Mouse (Mus musculus): ENCODE data around the gene Slc6a20b. TPM values are rescaled to one million over a fixed set of nuclear protein-coding genes. Genes with fewer than 3 reads are reported as not detected.

Gene Slc6a20b
- polyA plus RNA-seq, 1 experiment from 2014 or later: 0.24 TPM

- H3K4me2 ChIP-seq (ENCODE audit: low read depth, low read length): no peak overlapping the region
- ATAC-seq (ENCODE audit: low read depth): no peak
- H3K4me3 ChIP-seq (ENCODE audit: low read length): no peak overlapping the region
- H3K27ac ChIP-seq (ENCODE audit: low read length): no peak overlapping the region
- 65% methylated on average over 2 of the region's 2 CpGs for WGBS
- no peaks in the 10 kb centered on the region for H3K9me3 ChIP-seq (ENCODE audit: control insufficient read depth, low read length)
- H3K36me3 ChIP-seq (ENCODE audit: control insufficient read depth, insufficient read depth, low read length): no peaks in the 10 kb centered on the region
- H3K9ac ChIP-seq (ENCODE audit: low read length): no peak overlapping the region
- H3K27me3 ChIP-seq (ENCODE audit: control insufficient read depth, insufficient read depth, low read depth, low read length): no peaks in the 10 kb centered on the region
- peaks cover 2% of the 10 kb centered on the region; the same call in 1 of the 2 replicates for H3K4me1 ChIP-seq (replicated peaks; ENCODE audit: control insufficient read depth, insufficient read depth, low read length)
These were observed 17.6 kb upstream of the Slc6a20b start for GRCm38 (mm10) chr9:123649785-123650511.

GRCm38 (mm10) chr9:123640106-123640505 lies 7.7 kb upstream of the Slc6a20b start:
- Histone ChIP-seq H3K4me1 (replicated peaks; ENCODE audit: control insufficient read depth, insufficient read depth, low read length) (no peaks in the 10 kb centered on the region), H3K9me3 (ENCODE audit: control insufficient read depth, low read length) (no peaks in the 10 kb centered on the region), H3K4me3 (ENCODE audit: low read length) (no peak overlapping the region), H3K36me3 (ENCODE audit: control insufficient read depth, insufficient read depth, low read length) (no peaks in the 10 kb centered on the region), H3K27ac (ENCODE audit: low read length) (no peak overlapping the region), H3K9ac (ENCODE audit: low read length) (no peak overlapping the region), H3K27me3 (ENCODE audit: control insufficient read depth, insufficient read depth, low read depth, low read length) (no peaks in the 10 kb centered on the region), H3K4me2 (ENCODE audit: low read depth, low read length) (no peak overlapping the region)
- WGBS: 57% methylated on average over 1 of the region's 1 CpGs
- ATAC-seq (ENCODE audit: low read depth): no peak

GRCm38 (mm10) chr9:123638668-123639089 lies 6.3 kb upstream of the Slc6a20b start:
- H3K36me3 ChIP-seq (ENCODE audit: control insufficient read depth, insufficient read depth, low read length): no peaks in the 10 kb centered on the region
- no peak overlapping the region for H3K4me3 ChIP-seq (ENCODE audit: low read length)
- H3K27ac ChIP-seq (ENCODE audit: low read length): no peak overlapping the region
- no peaks in the 10 kb centered on the region for H3K4me1 ChIP-seq (replicated peaks; ENCODE audit: control insufficient read depth, insufficient read depth, low read length)
- 65% methylated on average over 1 of the region's 1 CpGs for WGBS
- H3K27me3 ChIP-seq (ENCODE audit: control insufficient read depth, insufficient read depth, low read depth, low read length): no peaks in the 10 kb centered on the region
- H3K4me2 ChIP-seq (ENCODE audit: low read depth, low read length): no peak overlapping the region
- H3K9ac ChIP-seq (ENCODE audit: low read length): no peak overlapping the region
- no peaks in the 10 kb centered on the region for H3K9me3 ChIP-seq (ENCODE audit: control insufficient read depth, low read length)
- ATAC-seq (ENCODE audit: low read depth): 0 out of 2 replicates have a peak, but pooled peaks have one; percentile 38

GRCm38 (mm10) chr9:123638231-123638630 lies 5.9 kb upstream of the Slc6a20b start:
- Histone ChIP-seq H3K9me3 (ENCODE audit: control insufficient read depth, low read length) (no peaks in the 10 kb centered on the region), H3K27me3 (ENCODE audit: control insufficient read depth, insufficient read depth, low read depth, low read length) (no peaks in the 10 kb centered on the region), H3K36me3 (ENCODE audit: control insufficient read depth, insufficient read depth, low read length) (no peaks in the 10 kb centered on the region), H3K4me2 (ENCODE audit: low read depth, low read length) (no peak overlapping the region), H3K4me1 (replicated peaks; ENCODE audit: control insufficient read depth, insufficient read depth, low read length) (no peaks in the 10 kb centered on the region), H3K9ac (ENCODE audit: low read length) (no peak overlapping the region), H3K4me3 (ENCODE audit: low read length) (no peak overlapping the region), H3K27ac (ENCODE audit: low read length) (no peak overlapping the region)
- no peak for ATAC-seq (ENCODE audit: low read depth)

- ATAC-seq (ENCODE audit: low read depth): no peak
- Histone ChIP-seq H3K9me3 (ENCODE audit: control insufficient read depth, low read length) (no peaks in the 10 kb centered on the region), H3K27me3 (ENCODE audit: control insufficient read depth, insufficient read depth, low read depth, low read length) (no peaks in the 10 kb centered on the region), H3K36me3 (ENCODE audit: control insufficient read depth, insufficient read depth, low read length) (no peaks in the 10 kb centered on the region), H3K9ac (ENCODE audit: low read length) (no peak overlapping the region), H3K4me2 (ENCODE audit: low read depth, low read length) (no peak overlapping the region), H3K4me1 (replicated peaks; ENCODE audit: control insufficient read depth, insufficient read depth, low read length) (no peaks in the 10 kb centered on the region), H3K4me3 (ENCODE audit: low read length) (no peak overlapping the region), H3K27ac (ENCODE audit: low read length) (no peak overlapping the region)
- 58% methylated on average over 5 of the region's 5 CpGs for WGBS
These were observed 4.4 kb upstream of the Slc6a20b start for GRCm38 (mm10) chr9:123636771-123637170.

GRCm38 (mm10) chr9:123632993-123633392 lies 628 bp upstream of the Slc6a20b start:
- Histone ChIP-seq H3K9me3 (ENCODE audit: control insufficient read depth, low read length) (no peaks in the 10 kb centered on the region), H3K36me3 (ENCODE audit: control insufficient read depth, insufficient read depth, low read length) (no peaks in the 10 kb centered on the region), H3K4me3 (ENCODE audit: low read length) (no peak overlapping the region), H3K27me3 (ENCODE audit: control insufficient read depth, insufficient read depth, low read depth, low read length) (no peaks in the 10 kb centered on the region), H3K27ac (ENCODE audit: low read length) (no peak overlapping the region), H3K4me2 (ENCODE audit: low read depth, low read length) (no peak overlapping the region), H3K4me1 (replicated peaks; ENCODE audit: control insufficient read depth, insufficient read depth, low read length) (no peaks in the 10 kb centered on the region), H3K9ac (ENCODE audit: low read length) (no peak overlapping the region)
- no peak for ATAC-seq (ENCODE audit: low read depth)
- 76% methylated on average over 3 of the region's 3 CpGs for WGBS

- ATAC-seq (ENCODE audit: low read depth): no peak
- WGBS: 70% methylated on average over 3 of the region's 3 CpGs
These were observed 699 bp downstream of the Slc6a20b start for GRCm38 (mm10) chr9:123631666-123632065.

GRCm38 (mm10) chr9:123625821-123626220 lies 6.5 kb downstream of the Slc6a20b start:
- H3K27ac ChIP-seq (ENCODE audit: low read length): no peak overlapping the region
- 84% methylated on average over 11 of the region's 11 CpGs for WGBS
- no peaks in the 10 kb centered on the region for H3K9me3 ChIP-seq (ENCODE audit: control insufficient read depth, low read length)
- H3K9ac ChIP-seq (ENCODE audit: low read length): no peak overlapping the region
- H3K4me2 ChIP-seq (ENCODE audit: low read depth, low read length): no peak overlapping the region
- no peaks in the 10 kb centered on the region for H3K36me3 ChIP-seq (ENCODE audit: control insufficient read depth, insufficient read depth, low read length)
- no peak for ATAC-seq (ENCODE audit: low read depth)
- H3K4me1 ChIP-seq (replicated peaks; ENCODE audit: control insufficient read depth, insufficient read depth, low read length): no peaks in the 10 kb centered on the region
- H3K4me3 ChIP-seq (ENCODE audit: low read length): no peak overlapping the region
- no peaks in the 10 kb centered on the region for H3K27me3 ChIP-seq (ENCODE audit: control insufficient read depth, insufficient read depth, low read depth, low read length)

More at GRCm38 (mm10) chr9:123631666-123632065, 699 bp downstream of the Slc6a20b start:
- no peaks in the 10 kb centered on the region for H3K27me3 ChIP-seq (ENCODE audit: control insufficient read depth, insufficient read depth, low read depth, low read length)
- H3K4me1 ChIP-seq (replicated peaks; ENCODE audit: control insufficient read depth, insufficient read depth, low read length): no peaks in the 10 kb centered on the region
- H3K4me3 ChIP-seq (ENCODE audit: low read length): no peak overlapping the region
- no peaks in the 10 kb centered on the region for H3K36me3 ChIP-seq (ENCODE audit: control insufficient read depth, insufficient read depth, low read length)
- H3K4me2 ChIP-seq (ENCODE audit: low read depth, low read length): no peak overlapping the region
- no peak overlapping the region for H3K27ac ChIP-seq (ENCODE audit: low read length)
- H3K9ac ChIP-seq (ENCODE audit: low read length): no peak overlapping the region
- no peaks in the 10 kb centered on the region for H3K9me3 ChIP-seq (ENCODE audit: control insufficient read depth, low read length)

- Histone ChIP-seq H3K36me3 (ENCODE audit: control insufficient read depth, insufficient read depth, low read length) (no peaks in the 10 kb centered on the region), H3K4me2 (ENCODE audit: low read depth, low read length) (no peak overlapping the region), H3K9me3 (ENCODE audit: control insufficient read depth, low read length) (no peaks in the 10 kb centered on the region), H3K27me3 (ENCODE audit: control insufficient read depth, insufficient read depth, low read depth, low read length) (no peaks in the 10 kb centered on the region), H3K27ac (ENCODE audit: low read length) (no peak overlapping the region), H3K4me3 (ENCODE audit: low read length) (no peak overlapping the region), H3K9ac (ENCODE audit: low read length) (no peak overlapping the region), H3K4me1 (replicated peaks; ENCODE audit: control insufficient read depth, insufficient read depth, low read length) (no peaks in the 10 kb centered on the region)
- 81% methylated on average over 2 of the region's 2 CpGs for WGBS
- no peak for ATAC-seq (ENCODE audit: low read depth)
These were observed 7.6 kb downstream of the Slc6a20b start for GRCm38 (mm10) chr9:123624741-123625140.

Measured in lung, embryonic 16.5 days (tissue).